Mouse (Mus musculus): ENCODE data around the gene Olfr814.

DNA sequence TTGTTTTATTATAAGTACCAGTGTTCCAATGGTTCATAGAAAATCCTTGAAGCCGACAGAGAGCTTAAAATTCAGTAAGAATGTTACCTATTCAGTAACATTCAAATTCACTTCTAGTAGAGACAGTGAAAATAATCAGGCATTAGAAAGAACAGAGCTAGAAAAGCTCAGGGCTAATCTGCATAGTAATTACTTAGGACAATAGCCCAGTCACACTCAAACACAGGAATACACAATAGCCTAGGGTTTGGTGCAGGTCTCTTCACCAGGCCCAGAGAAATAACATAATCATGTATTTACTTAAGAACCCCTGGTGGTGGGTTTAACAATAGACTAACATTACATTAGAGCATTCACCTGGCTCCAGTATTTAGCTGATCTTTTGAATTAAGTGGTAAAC is 32.3 kb downstream of the Olfr814 start:
- TF ChIP-seq CTCF (conservative IDR thresholded peaks at IDR 0.05; ENCODE audit: insufficient read depth, insufficient read length, low read depth, low read length) (no peak), POLR2A (IDR thresholded peaks at IDR 0.05; ENCODE audit: low read depth, low read length) (no peak)

Data from kidney, adult 2 months (tissue).